In genomic region chr2:156453822-156454221, GRCm38 (mm10) we compare ENCODE assay signal across 11 mouse cellular contexts. TPM values are rescaled to one million over a fixed set of nuclear protein-coding genes. Genes with fewer than 3 reads are reported as not detected.
DNase-seq lines count a peak whose midpoint lies in the region; TF ChIP-seq lines count a peak whose summit lies in the region.
"Had no signal": no experiment of that assay in that cellular context is flagged by ENCODE, and none has a peak within 500 bp of the region (broad histone marks: within the 10 kb centered on the region; RNA-seq: fewer than 3 reads in every experiment).

No protein-coding gene starts in this region.

- WGBS in thymus, adult 2 months = 86% methylated on average over 7 of the region's 7 CpGs

- H3K27me3 ChIP-seq in thymus, adult 2 months (ENCODE audit: control insufficient read depth, insufficient read depth, low read length) = no peaks in the 10 kb centered on the region
- H3K27me3 ChIP-seq: midbrain, embryonic 13.5 days had no signal

- H3K27ac ChIP-seq in thymus, adult 2 months (ENCODE audit: control insufficient read depth, insufficient read depth, low read length) = no peak overlapping the region
- H3K27ac ChIP-seq: midbrain, embryonic 13.5 days had no signal

- TF ChIP-seq POLR2A in thymus, adult 2 months (IDR thresholded peaks at IDR 0.05; ENCODE audit: control insufficient read depth, extremely low read depth, insufficient read depth, low read length, poor library complexity) = no peak

- H3K4me3 ChIP-seq in thymus, adult 2 months (ENCODE audit: control insufficient read depth, insufficient read depth, low read length) = no peak overlapping the region
- H3K4me3 ChIP-seq: midbrain, embryonic 13.5 days had no signal

- DNase-seq in ovary, adult 18-20 months (ENCODE audit: low spot score) = peak; percentile 76
- no peak for DNase-seq in ovary, postnatal 10 days (ENCODE audit: low spot score)
- peak; percentile 49 for DNase-seq in heart, adult 8-10 months (ENCODE audit: low spot score)
- DNase-seq in kidney, postnatal 4 days = peak; percentile 71 to 82
- no peak for DNase-seq in thymus, postnatal 36 days
- no peak for DNase-seq in thymus, adult 2 months
- DNase-seq in right cerebral cortex, postnatal 14 days = no peak
- DNase-seq in cerebellum, adult 9-11 months = no peak
- DNase-seq: left cerebral cortex, postnatal 4 days had no signal

- H3K4me1 ChIP-seq in thymus, adult 2 months (replicated peaks; ENCODE audit: control insufficient read depth, insufficient read depth, low read length) = no peaks in the 10 kb centered on the region

- no peaks in the 10 kb centered on the region for H3K36me3 ChIP-seq in thymus, adult 2 months (ENCODE audit: control insufficient read depth, insufficient read depth, low read length)
- H3K36me3 ChIP-seq: G1E had no signal

- TF ChIP-seq CTCF in thymus, adult 2 months (IDR thresholded peaks at IDR 0.05; ENCODE audit: borderline replicate concordance, control insufficient read depth, extremely low read depth, insufficient read depth, low read length, poor library complexity) = no peak

RNA-seq across cellular contexts. Expression of gene Epb41l1, which starts 33.1 kb away (rescaled TPM):
- total RNA-seq in heart, adult 8-10 months (2022) = 1 to 10 TPM; 6.5 to 9.4 (median 7.6) TPM
- polyA plus RNA-seq in thymus, adult 2 months (2012; rRNA removed) = 3.7 and 4.9 TPM in 2 replicates

Comparison
In these comparisons a context has a peak if more than half of its experiments do, and no peak if none do; other contexts are left out.
1. DNase-seq: peak in ovary, adult 18-20 months (single experiment), heart, adult 8-10 months (single experiment) and kidney, postnatal 4 days (2 of 2); none in ovary, postnatal 10 days (single experiment), thymus, postnatal 36 days (0 of 2), thymus, adult 2 months (single experiment), right cerebral cortex, postnatal 14 days (single experiment) and cerebellum, adult 9-11 months (single experiment).